Mouse (Mus musculus): Measurements from ENCODE around the gene Trpc4. TPM values are rescaled to one million over a fixed set of nuclear protein-coding genes. Genes with fewer than 3 reads are reported as not detected.
A peak's percentile ranks its signal among the peaks of the same experiment; 100 is the strongest.

The Trpc4 gene
- total RNA-seq, 1 experiment from 2014 or later, result 0.37 TPM

- no peak for DNase-seq
Measured at GRCm38 (mm10) chr3:54266943-54267342, 111.1 kb downstream of the Trpc4 start.

GRCm38 (mm10) chr3:54269180-54269579 lies 113.3 kb downstream of the Trpc4 start:
- DNase-seq, result no peak

- no peak for DNase-seq
Measured at GRCm38 (mm10) chr3:54274651-54275050, 118.8 kb downstream of the Trpc4 start.

GRCm38 (mm10) chr3:54289731-54290130 lies 133.9 kb downstream of the Trpc4 start:
- DNase-seq, result no peak

GRCm38 (mm10) chr3:54310604-54311003 lies 154.8 kb downstream of the Trpc4 start:
- no peak for DNase-seq

- DNase-seq, result no peak
Measured at GRCm38 (mm10) chr3:54314055-54314454, 158.2 kb downstream of the Trpc4 start.

GRCm38 (mm10) chr3:54352891-54353652 lies 197.2 kb downstream of the Trpc4 start:
- DNase-seq, result peak; percentile 86

- DNase-seq, result no peak
Measured at GRCm38 (mm10) chr3:54357561-54357960, 201.7 kb downstream of the Trpc4 start.

- peak; percentile 76 for DNase-seq
Measured at GRCm38 (mm10) chr3:54358463-54359189, 202.8 kb downstream of the Trpc4 start.

- peak; percentile 5 for DNase-seq
Measured at GRCm38 (mm10) chr3:54360897-54361296, 205.1 kb downstream of the Trpc4 start, which contains the start of gene Postn. Gene Postn, plus strand, starts transcription at chr3:54361109.

GRCm38 (mm10) chr3:54361656-54362055 lies 205.8 kb downstream of the Trpc4 start:
- DNase-seq, result no peak

Other genes with a start within 250 kb of the Trpc4 start
- 179 and 211 TPM in 2 replicates for gene Postn, start 205.1 kb downstream of the Trpc4 start, total RNA-seq (2021)

Measured in adrenal gland, postnatal 14 days (tissue).